Mouse (Mus musculus) liver, adult 2 months (tissue): Measurements from ENCODE around the gene Large2.

Source experiments
- CTCF ChIP-seq: fragments of 200-500 bp; IDR thresholded peaks from 2 replicates; pipeline ENCODE4 v1.5.1; 2011; ENCODE audit warnings: low read depth, low read length, control low read depth
- POLR2A ChIP-seq: fragments of 200-500 bp; IDR thresholded peaks from 2 replicates; pipeline ENCODE4 v1.6.1; 2011; ENCODE audit warnings: low read length, control low read depth; ENCODE audit not compliant: insufficient read depth; ENCODE audit errors: extremely low read depth

DNA sequence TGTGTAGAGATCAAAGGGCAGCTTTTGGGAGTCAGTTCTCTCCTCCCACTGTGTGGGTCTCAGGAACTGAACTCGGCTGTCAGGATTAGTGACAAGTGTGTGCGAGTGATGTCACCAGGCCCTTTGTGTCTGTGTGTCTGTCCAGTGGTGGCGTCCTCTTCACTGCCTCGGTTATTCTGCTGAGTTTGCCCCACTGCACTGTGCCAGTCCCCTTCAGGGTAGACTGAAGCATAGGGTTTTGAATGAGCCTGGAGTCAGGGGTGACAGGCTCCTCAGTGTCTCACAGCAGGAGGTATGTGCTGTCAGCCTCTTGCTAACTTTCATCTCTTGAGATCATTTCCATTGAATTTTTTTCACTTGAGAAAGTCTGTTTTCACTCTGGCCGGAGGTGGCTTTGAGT is 21.3 kb downstream of the Large2 start:
- TF ChIP-seq POLR2A (no peak), CTCF (no peak)
